Mouse (Mus musculus) cerebellum, adult 11-12 months (tissue): ENCODE measurements around the gene Hoxa7.

Experiments used
- DNase-seq: peaks from one replicate; pipeline ENCODE4 v3.0.0; 2022

Gene Hoxa7

GRCm38 (mm10) chr6:52190410-52190809 is 31.2 kb downstream of the Hoxa7 start:
- no peak for DNase-seq

GRCm38 (mm10) chr6:52189909-52190308 is 31.7 kb downstream of the Hoxa7 start:
- DNase-seq: no peak

GRCm38 (mm10) chr6:52189172-52189591 is 32.5 kb downstream of the Hoxa7 start:
- DNase-seq: no peak

DNA sequence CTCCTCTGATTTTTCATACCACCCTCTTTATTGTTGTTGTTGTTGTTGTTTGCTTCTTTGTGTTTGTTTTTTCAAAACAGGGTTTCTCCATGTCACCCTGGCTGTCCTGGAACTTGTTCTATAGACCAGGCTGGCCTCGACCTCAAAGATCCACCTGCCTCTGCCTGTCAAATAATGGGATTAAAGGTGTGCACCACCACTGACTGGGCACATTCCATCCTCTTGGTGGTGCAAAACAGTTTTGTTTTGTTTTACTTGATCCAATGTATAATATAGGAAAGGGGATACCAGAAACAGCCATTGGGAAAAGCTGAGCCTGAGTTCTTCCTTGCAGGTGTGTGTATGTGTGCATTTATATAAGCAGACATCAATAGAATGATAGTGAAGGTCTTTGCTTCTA is 35.2 kb downstream of the Hoxa7 start:
- DNase-seq: no peak

DNA sequence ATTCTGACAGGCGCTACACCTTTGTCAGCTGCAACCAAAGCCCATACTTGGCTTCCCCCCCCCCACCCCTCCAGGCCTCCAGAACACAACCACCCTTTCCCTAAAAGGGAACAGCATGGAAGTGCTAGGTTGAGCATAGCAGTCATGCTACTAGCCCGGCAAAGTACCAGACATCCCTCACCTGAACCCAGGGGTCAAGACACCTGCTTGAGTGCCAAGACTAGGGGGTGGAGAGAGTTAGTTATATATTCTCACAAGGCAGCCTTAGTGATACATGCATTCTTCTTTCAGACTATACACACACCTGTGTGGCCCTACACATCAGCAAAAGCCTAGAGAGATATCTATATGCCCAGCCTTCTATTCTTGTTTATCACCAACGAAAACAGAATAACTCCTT is 35.8 kb downstream of the Hoxa7 start:
- DNase-seq: no peak

DNA sequence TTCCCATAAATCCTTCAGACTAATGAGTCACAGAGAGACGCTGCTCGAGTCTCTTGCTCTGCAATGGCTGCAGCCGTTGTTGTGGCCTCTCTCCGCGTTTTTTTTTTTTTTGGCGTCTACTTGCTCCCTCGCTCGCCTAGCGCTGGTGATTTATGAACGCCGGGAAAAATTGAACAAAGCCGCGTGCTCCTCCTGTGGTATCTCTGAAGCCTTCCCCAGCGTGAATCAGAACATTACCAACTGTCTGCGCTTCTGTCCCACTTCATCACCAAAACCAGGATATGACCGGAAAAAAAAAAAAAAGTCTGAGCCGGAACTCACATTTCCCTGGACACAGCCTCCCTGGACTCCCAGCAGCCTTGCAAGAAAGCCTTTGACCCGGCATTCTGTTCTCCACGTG is 36.4 kb downstream of the Hoxa7 start:
- DNase-seq: no peak

GRCm38 (mm10) chr6:52184668-52185067 is 37.0 kb downstream of the Hoxa7 start:
- no peak for DNase-seq

- DNase-seq: no peak
These were observed 38.2 kb downstream of the Hoxa7 start for GRCm38 (mm10) chr6:52183311-52184080.

GRCm38 (mm10) chr6:52182793-52183192 is 38.9 kb downstream of the Hoxa7 start:
- no peak for DNase-seq

DNA sequence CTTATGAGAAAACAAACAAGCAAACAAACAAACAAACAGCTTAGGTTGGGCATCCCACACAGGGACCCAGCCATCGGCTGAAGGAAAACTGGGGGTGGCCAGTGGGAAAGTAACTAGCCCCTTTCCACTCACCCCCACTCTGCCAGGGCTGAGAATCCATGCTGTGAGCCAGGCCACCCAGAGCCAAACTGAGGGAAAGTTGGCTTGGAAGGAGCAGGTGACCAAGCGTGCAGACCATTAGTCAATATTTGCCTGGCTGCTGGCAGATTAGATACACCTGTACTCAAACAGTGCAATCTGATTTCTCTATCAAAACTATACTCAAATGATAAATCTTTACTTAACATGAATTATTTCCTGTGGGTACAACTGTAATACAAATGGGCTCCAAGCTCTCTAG is 39.6 kb downstream of the Hoxa7 start:
- no peak for DNase-seq

DNA sequence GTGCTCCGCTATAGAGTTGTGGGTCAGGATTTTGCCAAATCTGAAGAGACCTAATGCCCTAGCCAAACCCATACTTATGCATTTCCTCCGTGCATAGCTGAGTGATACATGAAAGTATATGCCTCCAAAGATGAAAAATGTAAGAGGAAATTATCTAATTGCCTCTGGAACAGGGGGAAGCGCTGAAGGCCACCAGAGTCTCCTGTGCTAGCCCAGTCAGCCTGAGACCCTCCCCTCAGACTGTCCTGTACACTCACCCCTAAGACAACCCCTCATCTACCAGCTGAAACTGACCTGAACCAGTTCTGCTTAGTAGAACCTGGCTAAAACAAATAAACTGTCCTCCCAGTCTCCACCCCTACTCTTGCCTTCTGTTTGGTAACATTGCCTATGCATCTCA is 40.9 kb downstream of the Hoxa7 start:
- DNase-seq: no peak

DNA sequence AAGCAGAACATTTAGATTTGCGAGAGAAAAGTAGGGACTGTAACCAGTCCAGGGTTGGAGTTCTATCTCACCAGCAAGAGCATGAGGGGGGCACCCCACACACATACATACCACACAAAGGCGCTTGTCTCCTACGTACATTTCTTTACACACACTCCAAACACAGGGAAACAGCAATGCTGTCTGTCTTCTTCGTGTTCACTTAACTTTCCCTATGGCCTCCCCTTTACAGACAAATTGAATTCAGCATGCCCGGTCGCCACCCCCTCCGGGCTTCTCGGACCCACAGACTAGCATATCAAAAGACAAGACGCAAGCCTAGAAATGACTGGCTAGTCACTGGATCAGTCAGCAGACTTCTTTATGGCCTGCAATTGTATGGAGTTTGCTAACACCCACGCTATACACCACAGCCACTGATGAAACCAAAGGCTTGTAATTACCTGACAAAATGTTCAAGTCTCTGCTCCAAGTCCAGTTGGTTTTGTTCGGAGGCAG is 41.4 kb downstream of the Hoxa7 start:
- no peak for DNase-seq

- DNase-seq: no peak
These were observed 42.0 kb downstream of the Hoxa7 start for GRCm38 (mm10) chr6:52179690-52180089.

DNA sequence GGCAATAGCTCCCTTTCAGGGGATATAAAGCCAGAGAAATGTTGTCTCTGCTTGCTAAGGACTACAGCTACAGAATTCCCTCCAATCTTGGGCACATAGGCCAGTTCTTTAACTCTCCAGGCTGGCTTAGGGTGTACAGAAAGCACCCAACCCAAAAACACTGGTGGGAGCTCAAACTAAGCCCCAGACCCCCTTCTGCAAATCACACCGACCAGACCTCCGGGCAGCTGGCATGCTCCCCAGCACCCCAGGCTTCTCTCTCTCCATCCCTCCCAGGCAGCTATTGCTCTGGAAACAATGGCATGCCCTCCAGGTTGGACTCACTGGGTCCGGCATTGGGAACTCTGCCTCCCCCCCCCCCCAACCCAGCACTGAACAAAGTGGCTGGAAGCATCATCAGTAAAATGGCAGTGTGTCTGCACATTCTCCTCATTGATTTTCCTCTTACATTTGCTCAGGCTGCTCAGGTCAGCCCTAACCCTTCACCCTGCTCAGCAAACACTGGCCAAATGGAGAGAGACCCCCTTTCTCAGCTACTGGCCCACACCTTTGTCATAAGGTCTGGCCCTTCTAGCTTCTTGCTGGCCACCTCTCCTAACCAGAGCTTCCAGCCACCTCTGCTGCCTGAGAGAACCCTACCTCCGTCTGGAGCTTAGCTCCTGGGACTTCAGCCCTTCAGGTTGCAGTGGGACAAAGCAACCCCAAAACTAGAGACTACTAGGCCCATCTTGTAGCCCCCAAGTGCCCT is 42.6 kb downstream of the Hoxa7 start:
- DNase-seq: no peak

- no peak for DNase-seq
These were observed 43.8 kb downstream of the Hoxa7 start for GRCm38 (mm10) chr6:52177806-52178205.

DNA sequence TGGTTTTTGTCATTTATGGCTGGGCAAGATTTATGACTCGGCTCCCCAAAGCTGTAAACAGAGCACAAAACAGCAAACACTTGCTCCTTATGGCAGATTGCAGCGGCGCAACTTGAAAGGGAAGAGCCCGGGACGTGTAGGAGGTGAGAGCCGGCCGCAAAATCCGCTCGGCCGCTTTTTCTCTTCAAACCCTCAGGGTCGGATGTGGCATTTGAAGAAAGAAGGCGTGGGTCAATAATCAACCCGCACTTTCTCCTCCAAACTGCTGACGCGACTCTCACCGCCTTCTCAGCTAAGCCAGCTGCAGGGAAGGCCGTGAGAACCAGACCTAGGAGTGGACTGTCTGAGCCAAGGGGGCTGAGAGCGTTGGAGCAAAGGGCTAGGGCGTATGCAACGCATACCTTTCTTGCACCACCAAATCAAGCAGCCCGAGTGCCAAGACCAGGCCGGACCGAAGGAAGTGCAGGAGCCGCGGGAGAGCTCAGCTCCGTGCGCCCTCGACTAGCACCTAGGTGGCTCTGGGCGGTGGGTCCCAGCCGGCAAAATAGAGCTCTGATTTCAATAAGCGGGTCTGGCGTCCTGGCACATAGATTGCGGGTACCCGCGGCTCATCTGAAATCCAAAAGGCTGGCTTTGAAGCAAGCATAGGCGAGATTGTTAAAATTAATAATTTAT is 44.5 kb downstream of the Hoxa7 start, which contains the start of gene 5730596B20Rik:
Gene 5730596B20Rik, plus strand, starts transcription at position 438 of the 675 bp plus-strand sequence.
- DNase-seq: no peak

GRCm38 (mm10) chr6:52176391-52176790 is 45.3 kb downstream of the Hoxa7 start:
- no peak for DNase-seq

GRCm38 (mm10) chr6:52175864-52176263 is 45.8 kb downstream of the Hoxa7 start:
- no peak for DNase-seq

DNA sequence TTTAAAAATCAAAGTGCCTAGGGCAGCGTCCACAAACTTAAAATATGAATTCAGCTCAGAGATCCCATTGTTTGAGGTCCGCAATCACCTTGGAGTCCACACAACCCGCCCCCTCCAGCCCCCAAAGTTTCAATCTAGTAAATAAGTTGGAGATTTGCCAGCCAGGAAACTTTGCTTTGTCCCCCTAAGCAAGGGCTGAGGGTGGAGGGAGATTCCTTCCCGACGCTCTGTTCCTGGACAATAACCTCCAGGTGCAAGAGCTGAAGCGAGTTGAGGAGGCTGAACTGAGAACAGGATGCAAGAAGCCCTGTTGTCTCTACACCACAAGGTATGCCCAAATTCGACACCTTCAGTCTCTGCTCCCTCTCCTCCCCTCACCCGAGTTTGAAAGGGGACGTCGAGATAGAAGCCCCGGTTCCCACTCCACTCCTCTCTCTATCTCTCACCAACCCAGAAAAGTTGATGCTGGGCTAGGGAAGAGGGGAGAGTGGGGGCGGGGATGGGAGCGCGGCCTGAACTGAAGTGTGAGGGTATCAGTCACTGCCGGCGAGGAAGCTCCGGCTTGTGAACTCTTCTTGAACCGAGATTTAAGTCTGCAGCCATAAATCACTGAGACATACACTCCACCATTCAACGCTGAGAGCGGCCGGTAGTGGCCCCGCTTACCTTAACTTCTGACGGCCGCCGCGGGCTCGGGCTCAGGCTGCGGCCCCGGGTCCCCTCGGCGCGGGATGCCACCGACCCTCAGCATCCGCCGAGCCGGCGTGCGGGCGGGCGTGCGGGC is 46.5 kb downstream of the Hoxa7 start:
- no peak for DNase-seq

DNA sequence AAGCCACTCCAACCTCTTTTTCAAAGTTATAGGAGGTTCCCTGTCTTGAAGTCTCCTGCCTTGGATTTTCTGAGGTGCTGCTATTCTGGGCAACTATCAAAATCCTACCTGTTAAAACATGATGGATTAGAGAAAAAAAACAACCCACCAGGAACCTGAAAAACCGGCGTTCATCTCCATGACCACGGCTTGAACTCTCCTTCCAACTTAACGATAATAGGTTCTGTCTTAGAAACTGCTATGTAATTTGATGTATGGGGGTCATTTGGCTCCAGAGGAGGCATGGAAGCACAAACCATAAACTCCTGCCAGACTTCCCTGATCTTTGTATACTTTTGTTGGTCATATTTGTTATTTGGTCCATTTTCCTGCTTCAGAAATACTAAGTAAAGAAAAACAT is 48.0 kb downstream of the Hoxa7 start:
- no peak for DNase-seq

GRCm38 (mm10) chr6:52172501-52172900 is 49.2 kb downstream of the Hoxa7 start:
- DNase-seq: no peak

DNA sequence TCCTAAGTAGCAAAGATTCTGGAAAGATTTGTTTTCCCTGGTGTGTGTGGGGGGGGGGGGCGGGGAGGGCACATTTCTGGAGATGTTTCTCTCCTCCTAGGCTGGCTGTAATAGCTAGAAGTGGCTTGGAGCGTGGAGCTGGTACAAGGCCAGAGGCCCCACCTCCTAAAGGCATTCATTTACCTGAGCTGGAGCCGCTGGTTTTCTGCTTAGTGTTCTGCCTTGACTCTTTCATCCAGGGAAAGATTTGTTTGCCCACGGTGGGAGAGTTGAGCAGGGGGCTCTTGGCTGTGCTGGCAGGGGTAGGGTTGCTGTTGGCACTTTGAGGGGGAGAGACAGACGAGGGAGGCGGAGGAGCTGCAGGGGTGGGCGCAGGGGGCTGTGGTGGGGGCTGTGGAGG is 49.7 kb downstream of the Hoxa7 start:
- no peak for DNase-seq

DNA sequence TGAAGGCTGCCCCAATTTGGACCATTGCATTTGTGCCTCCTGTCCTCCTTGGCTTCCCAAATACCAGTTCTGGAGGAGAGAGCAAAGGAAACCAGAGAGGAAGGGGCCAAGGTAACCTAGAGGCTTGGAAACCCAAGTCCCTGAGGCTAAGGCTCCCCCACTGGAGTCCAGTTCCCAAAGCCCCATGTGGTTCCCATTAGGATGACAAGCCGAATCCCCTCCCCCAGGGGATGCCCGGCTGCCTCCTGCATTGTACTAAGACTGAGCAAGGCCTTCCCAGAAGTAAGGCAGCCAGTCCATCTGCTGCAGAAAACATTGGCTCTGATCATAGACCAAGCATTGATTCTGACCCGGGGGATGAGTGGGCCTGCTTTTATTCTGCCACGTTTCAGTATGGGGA is 50.3 kb downstream of the Hoxa7 start:
- DNase-seq: no peak
